Mouse (Mus musculus) liver, postnatal 0 days (tissue): ENCODE results near the gene Mecom.

ENCODE experiments used
- CTCF ChIP-seq: sonication (generic); IDR thresholded peaks from 2 replicates; pipeline ENCODE4 v1.5.1; 2016; ENCODE audit warnings: antibody characterized with exemption, low read depth
- EP300 ChIP-seq: IDR thresholded peaks from 2 replicates; pipeline ENCODE4 v1.6.1; 2016; ENCODE audit warnings: antibody characterized with exemption, low read depth, mild to moderate bottlenecking

GRCm38 (mm10) chr3:30349279-30349678 is 198.5 kb downstream of the Mecom start:
- no peak for TF ChIP-seq CTCF
- no peak for TF ChIP-seq EP300
